Mouse (Mus musculus): ENCODE results near the gene Gpr173. TPM values are rescaled to one million over a fixed set of nuclear protein-coding genes. Genes with fewer than 3 reads are reported as not detected.
A peak's percentile ranks its signal among the peaks of the same experiment; 100 is the strongest.
"Not testable (repeated sequence)": the region's sequence is repeated elsewhere in the genome, so short reads cannot be mapped to it uniquely, and the experiment has no call there.

Gene Gpr173
- 10 to 100 TPM; 13.9 to 16.2 (median 14.5) TPM for total RNA-seq (2022)

DNA sequence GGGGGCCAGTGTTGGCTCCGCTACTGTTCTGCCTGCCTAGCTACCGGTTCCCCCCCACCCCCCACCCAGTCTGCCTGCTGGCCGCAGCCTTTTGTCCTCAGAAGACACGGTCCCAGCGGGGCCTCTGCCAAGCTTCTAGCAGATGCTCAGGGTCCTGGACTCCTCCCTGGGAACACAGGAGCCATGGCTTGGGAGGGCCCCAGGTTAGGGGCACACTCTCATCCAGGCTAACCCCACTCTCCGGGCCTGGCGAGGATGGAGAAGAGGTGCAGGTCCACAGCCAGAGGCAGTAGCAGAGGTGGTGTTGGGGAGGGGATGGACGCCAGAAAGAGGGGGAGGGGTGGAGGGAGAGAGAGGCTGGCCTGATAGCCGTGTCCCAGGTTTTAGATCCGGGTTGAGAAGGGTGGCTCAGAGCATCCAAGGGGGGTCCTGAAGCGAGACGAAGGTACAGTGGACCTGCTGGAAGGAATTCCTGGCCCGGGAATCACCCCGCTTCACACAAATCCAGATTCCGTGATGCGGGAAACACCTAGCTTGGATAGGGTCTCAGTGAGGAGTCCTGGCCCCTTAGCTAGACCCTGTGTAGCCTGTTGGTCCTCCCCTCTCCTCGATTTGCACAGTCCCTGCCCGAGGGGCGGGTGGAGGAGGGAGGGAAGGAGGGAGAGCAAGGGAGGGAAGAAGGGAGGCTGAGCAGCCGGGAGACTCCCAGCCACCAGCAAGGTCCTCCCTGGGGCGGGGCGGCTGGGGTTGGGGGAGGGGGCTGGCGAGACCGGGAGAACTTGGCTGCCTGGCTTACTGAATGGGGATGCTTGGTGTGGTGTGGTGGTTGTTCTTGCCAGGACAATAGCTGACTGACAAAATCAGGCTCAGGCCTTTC is at the start of gene Gpr173:
Gpr173 (minus strand) TSS at position 308 of the 877 bp plus-strand sequence.
- DNase-seq (ENCODE audit: low spot score in 2 of 2), result peak; percentile 27 to 49

DNA sequence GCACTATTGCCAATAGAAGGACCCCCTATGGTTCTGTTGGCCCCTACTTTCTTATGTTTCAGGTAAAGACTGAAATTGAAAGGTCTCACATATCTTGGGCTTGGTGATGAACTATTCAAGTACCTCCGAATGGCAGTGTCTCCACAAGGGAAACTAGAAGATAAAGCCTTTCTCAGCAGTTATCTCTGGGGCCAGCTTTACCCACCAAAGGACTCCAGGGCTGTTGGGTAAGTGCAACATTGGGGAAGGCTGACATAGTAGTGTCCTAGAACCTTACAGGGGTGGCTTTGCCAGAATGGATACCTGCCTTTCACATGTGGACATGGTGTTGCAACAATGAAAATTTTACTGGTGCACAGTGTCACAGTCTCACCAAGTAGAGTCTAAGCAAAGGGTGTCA is 34.7 kb upstream of the Gpr173 start:
- DNase-seq (ENCODE audit: low spot score in 2 of 2), result no peak

GRCm38 (mm10) chrX:152400096-152400495 is 31.6 kb upstream of the Gpr173 start:
- no peak for DNase-seq (ENCODE audit: low spot score in 2 of 2)

- no peak for DNase-seq (ENCODE audit: low spot score in 2 of 2)
These were observed 479 bp downstream of the Gpr173 start for GRCm38 (mm10) chrX:152368054-152368396.

DNA sequence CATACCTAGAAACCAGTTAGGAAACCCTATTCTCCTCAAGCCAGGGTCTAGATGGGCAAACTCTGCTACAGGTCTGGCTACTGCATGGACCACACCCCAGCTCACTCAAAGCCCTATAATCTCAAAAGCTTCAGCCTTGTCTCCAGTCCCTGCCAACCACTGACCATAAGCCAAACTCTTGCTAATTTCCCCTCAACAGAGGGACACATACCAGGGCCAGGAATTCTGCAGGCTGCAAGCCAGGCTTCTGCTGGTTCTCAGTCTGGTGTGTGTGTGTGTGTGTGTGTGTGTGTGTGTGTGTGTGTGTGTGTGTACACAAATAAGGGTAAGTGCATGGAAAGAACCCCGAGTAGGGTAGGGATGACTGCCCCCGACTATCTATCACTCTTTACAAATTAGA is 2.1 kb downstream of the Gpr173 start:
- no peak for DNase-seq (ENCODE audit: low spot score in 2 of 2)

DNA sequence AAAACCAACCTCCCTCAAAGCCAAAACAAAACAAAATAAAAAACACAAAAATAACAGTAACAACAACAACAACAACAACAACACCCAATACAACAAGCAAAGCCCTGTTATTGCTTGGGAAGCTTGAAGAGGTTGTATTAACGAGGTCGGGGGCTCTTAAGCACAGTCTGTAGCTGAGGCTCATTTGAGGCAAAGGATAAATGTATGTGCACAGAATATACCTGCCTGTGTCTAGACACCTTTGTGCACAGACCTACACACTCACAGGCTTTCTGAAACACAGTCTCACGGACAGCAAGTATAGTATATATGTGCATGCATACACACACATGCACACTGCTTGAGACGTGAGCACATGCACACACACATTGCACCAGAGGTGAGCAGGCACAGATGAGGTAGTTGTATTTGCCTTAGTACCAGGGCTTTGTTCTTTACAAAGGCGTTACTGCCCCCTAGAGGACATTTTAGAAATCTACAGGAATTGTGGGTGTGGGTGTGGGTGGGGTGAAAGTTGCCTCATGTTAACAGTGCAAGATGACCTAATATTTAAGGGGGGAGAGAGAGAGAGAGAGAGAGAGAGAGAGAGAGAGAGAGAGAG is 15.9 kb downstream of the Gpr173 start:
- DNase-seq (ENCODE audit: low spot score in 2 of 2), result no peak

- no peak for DNase-seq (ENCODE audit: low spot score in 2 of 2)
These were observed 21.5 kb downstream of the Gpr173 start for GRCm38 (mm10) chrX:152347041-152347440.

DNA sequence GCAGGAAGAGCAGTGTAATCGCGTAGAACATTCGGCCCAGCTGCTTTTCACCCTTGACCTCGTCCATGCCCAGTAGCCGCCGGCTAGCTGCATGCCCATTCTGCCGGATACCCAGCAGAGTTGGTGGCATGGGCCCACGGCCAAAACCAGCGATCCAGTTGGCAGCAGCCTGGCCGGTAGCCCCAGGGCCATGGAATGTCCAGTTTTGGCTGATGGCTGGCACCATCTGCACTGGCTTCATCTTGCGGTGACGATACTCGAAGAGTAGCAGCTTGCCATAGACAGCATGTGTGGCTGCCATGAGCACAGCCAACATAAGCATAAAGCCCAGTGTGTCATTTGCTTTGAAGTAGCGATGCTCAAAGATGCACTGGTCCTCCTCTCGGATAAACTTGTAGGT is 21.9 kb downstream of the Gpr173 start:
- no peak for DNase-seq (ENCODE audit: low spot score in 2 of 2)

- no peak for DNase-seq (ENCODE audit: low spot score in 2 of 2)
These were observed 25.6 kb downstream of the Gpr173 start for GRCm38 (mm10) chrX:152342903-152343302.

DNA sequence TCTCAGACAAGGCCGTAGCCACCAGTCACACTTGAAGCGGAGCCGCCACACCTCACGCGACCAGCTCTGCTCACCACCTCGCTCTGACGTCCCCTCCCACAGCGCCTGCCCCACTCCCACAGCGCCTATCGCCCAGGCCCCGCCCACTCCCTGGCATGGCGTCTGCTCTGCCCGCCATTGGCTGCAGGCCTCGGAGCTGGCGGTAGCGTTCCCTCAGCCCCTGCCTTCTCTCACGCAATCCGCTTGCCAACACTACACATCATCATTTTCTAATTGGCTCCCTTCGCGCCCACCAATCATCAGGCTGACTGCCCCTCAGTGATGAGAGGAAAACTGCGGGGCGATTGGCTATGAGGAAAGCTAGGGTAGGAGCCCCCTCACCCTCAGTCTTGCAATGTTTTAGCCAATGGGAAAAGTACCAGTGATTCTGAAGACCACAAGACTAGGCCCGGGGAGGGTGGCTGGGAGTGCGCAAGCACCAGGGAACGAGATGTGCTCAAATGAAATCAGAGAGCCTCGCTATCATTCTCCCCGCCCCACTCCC is 26.1 kb downstream of the Gpr173 start, which contains the start of gene Tspyl2:
Tspyl2 (minus strand) TSS at position 68 of the 544 bp plus-strand sequence.
- peak; percentile 74 to 97 for DNase-seq (ENCODE audit: low spot score in 2 of 2)

- no peak for DNase-seq (ENCODE audit: low spot score in 2 of 2)
These were observed 27.0 kb downstream of the Gpr173 start for GRCm38 (mm10) chrX:152341496-152341895.

DNA sequence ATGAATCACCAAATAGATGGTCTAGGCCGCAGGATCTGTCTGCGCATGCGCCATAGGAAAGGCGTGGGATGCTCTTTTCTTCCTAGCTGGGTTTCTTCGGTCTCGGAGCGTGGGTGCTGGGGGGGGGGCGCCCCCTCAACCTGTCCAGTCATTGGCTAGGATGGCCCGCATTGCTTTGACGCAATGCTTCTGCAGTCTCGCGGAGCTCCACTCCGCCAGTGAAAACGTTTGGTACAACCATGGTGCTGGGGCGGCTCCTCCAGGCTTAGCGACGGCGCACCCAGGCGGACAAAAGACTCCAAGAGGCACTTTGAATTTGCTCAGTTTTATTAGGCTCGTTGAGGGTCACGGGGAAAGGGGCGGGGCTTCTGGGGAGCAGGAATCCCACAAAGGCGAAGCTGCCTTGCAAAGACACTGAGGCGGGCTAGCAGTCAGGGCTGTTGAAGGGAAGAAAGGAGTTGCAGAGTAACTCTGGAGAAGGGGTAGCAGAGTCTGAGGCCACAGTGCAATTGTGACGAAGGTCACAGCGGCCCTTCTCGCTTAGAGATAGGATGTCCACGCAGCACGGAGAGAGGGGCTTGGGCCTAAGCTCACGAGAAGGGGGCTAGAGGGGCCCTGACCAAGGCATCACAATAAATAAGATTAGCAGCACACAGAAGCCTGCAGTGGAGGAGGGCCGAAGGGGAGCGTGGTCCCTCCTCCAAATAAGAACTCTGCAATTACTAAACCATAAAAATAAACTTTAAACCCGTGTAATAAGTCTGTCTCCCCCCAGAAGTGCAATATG is 31.8 kb downstream of the Gpr173 start:
- DNase-seq (ENCODE audit: low spot score in 2 of 2), result peak; percentile 79 to 92

DNA sequence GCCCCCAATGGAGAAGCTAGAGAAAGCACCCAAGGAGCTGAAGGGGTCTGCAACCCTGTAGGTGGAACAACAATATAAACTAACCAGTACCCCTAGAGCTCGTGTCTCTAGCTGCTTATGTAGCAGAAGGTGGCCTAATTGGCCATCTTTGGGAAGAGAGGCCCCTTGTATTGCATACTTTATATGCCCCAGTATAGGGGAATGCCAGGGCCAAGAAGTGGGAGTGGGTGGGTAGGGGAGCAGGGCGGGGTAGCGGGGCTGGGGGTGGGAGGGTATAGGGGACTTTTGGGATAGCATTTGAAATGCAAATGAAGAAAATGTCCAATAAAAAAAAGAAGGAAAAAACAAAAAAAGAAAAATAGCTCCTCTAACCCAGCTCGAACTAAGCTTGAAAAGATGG is 32.4 kb downstream of the Gpr173 start:
- DNase-seq (ENCODE audit: low spot score in 2 of 2), result not testable (repeated sequence)

GRCm38 (mm10) chrX:152329400-152329799 is 39.1 kb downstream of the Gpr173 start:
- not testable (repeated sequence) for DNase-seq (ENCODE audit: low spot score in 2 of 2)

DNA sequence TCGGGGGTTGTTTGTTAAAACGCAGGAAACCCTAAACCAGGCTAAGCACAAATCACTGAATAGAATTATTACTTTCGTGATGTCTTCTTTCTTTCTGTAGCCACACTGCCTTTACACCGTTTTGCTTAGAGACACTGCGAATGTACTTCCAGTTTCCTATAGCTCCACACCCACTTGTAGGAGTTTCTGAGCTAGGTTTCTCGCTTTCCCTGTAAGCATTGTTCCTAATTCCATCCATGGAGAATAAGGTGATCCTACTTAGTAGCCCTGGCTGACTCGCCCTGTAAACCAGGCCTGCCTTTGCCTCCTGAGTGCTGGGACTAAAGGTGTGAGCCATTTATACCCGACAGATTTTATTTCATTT is 40.8 kb downstream of the Gpr173 start:
- no peak for DNase-seq (ENCODE audit: low spot score in 2 of 2)

DNA sequence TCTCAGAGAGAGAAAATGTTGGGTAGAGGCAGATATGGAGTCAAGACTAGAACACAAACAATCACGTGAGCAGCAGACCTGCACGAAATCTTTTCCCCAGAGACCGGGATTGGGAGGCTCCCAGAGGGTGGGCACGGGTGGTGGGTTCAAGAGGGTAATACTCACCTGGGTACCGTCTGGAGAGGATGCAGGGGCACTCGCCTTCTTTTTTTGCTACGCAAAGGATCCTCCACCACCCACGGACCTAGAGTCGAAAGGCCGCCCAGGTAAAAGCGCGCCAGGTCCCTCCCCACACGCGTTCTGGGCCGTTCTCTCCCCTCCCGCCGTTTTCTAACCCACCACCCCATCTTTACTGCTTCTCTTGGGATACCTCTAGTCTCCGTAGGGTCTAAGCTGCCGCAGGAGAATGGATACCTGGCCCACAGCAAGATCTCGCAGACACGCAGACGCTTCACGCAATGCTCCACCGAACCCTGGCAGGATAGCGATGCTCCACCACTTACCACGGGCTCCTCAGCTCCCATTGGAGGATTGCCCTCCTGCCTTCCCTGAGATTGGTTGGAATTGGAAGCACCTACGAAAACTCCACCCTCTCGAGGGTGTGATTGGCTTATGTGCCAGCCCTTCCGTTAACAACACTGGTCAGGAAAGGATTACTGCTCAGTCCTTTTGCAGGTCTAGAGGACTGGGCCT is 41.4 kb downstream of the Gpr173 start, which contains the start of gene Kantr:
Kantr (minus strand) TSS at position 500 of the 693 bp plus-strand sequence.
- DNase-seq (ENCODE audit: low spot score in 2 of 2), result peak; percentile 53 to 82

GRCm38 (mm10) chrX:152323584-152323983 is 44.9 kb downstream of the Gpr173 start:
- no peak for DNase-seq (ENCODE audit: low spot score in 2 of 2)

DNA sequence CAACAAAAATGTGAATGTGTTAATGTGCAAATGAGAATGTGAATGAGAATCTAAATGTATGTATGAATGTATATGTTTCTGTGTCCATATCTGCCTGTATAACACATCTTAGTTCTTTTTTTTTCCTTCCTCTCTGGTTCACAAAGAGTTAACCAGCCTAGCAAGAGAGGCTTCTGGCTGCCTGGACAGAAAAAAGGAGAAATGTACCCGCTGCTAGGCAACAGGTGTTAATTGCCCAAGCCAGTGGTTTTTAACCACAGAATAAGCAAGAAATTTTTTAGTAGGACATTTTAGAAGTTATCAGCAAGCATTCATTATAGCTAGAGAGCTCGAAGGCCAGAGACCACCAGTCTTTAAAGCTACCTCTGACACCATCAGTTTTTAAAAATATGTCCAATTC is 45.7 kb downstream of the Gpr173 start:
- no peak for DNase-seq (ENCODE audit: low spot score in 2 of 2)

DNA sequence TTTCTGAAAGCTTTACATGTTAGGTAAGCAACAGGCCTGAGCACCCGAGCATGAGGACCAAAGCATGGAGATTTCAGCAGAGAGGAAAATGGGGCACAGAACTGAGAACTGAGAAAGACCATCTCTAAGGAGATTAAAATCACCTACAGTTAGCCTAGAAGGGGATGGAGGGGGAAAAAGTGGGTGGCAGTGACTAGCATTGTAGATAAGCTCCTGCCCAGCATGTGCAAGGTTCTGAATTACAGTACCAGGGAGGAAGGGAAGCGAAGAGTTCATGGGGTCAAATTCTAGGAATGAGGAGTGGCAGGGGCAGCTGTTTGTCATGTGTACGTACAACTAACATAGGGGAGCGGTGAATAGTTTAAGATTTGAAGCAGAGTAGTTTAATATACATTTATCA is 48.0 kb downstream of the Gpr173 start:
- DNase-seq (ENCODE audit: low spot score in 2 of 2), result no peak

DNA sequence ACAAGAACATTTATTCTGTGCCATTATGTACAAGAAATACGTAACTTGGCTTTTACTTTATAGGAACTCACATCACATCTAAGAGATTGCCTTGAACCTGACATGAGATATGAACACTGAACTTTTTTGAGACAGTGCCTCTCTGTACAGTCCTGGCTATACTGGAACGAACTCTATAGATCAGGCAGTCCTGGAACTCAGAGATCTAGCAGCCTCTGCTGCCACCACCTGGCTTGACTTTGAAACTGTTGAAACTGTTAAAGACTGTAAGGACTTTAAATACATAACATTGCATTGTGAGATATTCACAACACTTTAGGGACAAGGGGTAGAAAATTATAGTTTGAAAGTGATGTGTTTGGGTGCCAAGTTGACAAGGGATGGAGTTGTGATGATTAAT is 60.6 kb downstream of the Gpr173 start:
- DNase-seq (ENCODE audit: low spot score in 2 of 2), result no peak

DNA sequence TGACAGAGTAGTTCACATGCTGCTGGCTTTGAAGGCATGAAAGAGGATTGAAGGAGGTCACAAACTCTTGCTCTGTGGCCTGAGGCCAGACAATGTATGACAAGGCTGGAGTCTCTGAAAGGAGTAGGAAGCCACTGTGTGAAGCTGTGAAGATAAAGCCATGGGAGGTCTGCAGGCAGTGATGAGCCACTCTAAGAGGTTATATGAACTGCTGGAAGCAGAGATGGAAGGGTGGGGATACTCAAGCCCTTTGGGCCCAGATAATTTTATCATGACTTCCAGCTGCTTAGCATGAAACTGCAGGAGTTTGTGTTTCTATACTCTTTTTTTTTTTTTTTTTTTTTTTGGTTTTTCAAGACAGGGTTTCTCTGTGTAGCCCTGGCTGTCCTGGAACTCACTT is 61.1 kb downstream of the Gpr173 start:
- DNase-seq (ENCODE audit: low spot score in 2 of 2), result no peak

Data from left cerebral cortex, adult 8-10 months (tissue).